Mouse (Mus musculus): ENCODE measurements at regions not wholly inside any gene's neighbourhood (a gene's known extent, or its start where the extent isn't known, plus 50 kb on each side); places are given as distances from the start of the nearest gene placed in this dataset.
A peak's percentile ranks its signal among the peaks of the same experiment; 100 is the strongest.

- no peak for DNase-seq
Measured at GRCm38 (mm10) chr3:49282679-49283078, 474.4 kb downstream of the Pcdh18 start.

GRCm38 (mm10) chr3:49278356-49278755 lies 478.8 kb downstream of the Pcdh18 start:
- DNase-seq: no peak

- DNase-seq: no peak
Measured at GRCm38 (mm10) chr3:49274286-49274923, 482.7 kb downstream of the Pcdh18 start.

GRCm38 (mm10) chr3:49266048-49266447 lies 491.1 kb downstream of the Pcdh18 start:
- DNase-seq: peak in 1 of 2 experiments; percentile 1

Measured in adrenal gland, postnatal 36 days (tissue).